Mouse (Mus musculus) liver, embryonic 14.5 days (tissue): ENCODE data around the gene Gm49320.

Experiments used
- CTCF ChIP-seq: IDR thresholded peaks from 2 replicates; pipeline ENCODE4 v1.5.1; 2016; ENCODE audit warnings: antibody characterized with exemption, low read depth, control low read depth
- EP300 ChIP-seq: IDR thresholded peaks from 2 replicates; pipeline ENCODE4 v1.6.1; 2016; ENCODE audit warnings: antibody characterized with exemption, low read depth

DNA sequence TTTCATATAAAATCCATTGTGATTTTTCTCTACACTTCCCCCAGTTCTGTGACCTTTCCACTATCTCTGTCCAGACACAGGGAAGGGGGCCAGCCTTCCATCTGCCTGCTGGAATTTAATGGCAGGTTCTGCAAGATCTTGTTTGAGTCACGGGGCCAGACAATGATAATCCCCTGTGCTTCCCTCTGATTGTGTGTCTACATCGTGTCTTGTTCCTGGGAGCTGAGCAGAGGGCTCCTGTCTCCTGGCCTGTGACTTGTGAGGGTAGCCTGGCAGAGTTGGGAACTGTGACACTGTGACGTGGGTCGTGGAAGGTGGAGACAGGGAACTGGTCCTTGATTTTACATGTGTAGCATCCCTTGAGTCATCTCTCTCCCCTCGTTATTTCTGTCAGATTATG, 8.9 kb upstream of the Gm49320 start:
- TF ChIP-seq CTCF (no peak), EP300 (no peak)
